Comparison of ENCODE assay signal across 27 mouse cellular contexts in the genomic region with DNA sequence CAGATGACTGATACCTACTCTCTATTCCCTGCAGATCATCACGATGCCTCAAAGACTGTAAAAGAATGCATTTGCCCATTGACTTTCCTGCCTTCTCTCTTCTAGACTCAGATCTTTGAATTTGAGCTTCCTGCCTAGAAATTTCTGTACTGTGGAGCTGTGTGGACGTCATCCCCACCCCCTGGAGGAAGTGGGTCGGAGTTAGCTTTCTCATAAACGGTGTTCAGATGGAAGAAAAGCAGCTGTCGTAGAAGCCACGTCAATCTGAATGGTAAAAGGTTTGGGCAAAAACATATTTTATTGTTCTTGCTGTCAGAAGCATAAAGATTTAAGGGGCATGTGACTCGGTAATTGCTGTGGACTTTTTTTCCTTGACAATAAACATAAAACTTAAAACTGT.
A peak's percentile ranks its signal among the peaks of the same experiment; 100 is the strongest.
DNase-seq lines count a peak whose midpoint lies in the region; TF ChIP-seq lines count a peak whose summit lies in the region.
"Had no signal": no experiment of that assay in that cellular context is flagged by ENCODE, and none has a peak within 500 bp of the region (broad histone marks: within the 10 kb centered on the region; RNA-seq: fewer than 3 reads in every experiment).

No protein-coding gene starts in this region.

- no peaks in the 10 kb centered on the region for H3K36me3 ChIP-seq in kidney, adult 2 months (ENCODE audit: control insufficient read depth, insufficient read depth, low read length)
- H3K36me3 ChIP-seq: embryonic facial prominence, embryonic 12.5 days; G1E; heart, embryonic 13.5 days; limb, embryonic 12.5 days; midbrain, embryonic 13.5 days; neural tube, embryonic 15.5 days; stomach, embryonic 15.5 days had no signal

- peak; percentile 47 for DNase-seq in kidney, postnatal 10 days
- no peak for DNase-seq in kidney, adult 2 months
- peak; percentile 38 for DNase-seq in CD4-positive, CD25-positive, alpha-beta regulatory T cell, adult 2 months (ENCODE audit: low read depth, low spot score)
- DNase-seq in induced T-regulatory cell, adult 2 months (ENCODE audit: low read depth), result peak; percentile 7
- DNase-seq in thymus, postnatal 14 days, result peak; percentile 53
- no peak for DNase-seq in spleen, postnatal 36 days (ENCODE audit: low spot score in 2 of 2)
- DNase-seq in frontal cortex, postnatal 14 days (ENCODE audit: low spot score in 2 of 2), result no peak
- no peak for DNase-seq in heart, adult 18-20 months
- DNase-seq: adrenal gland, postnatal 25 days; cerebellum, adult 11-12 months; cerebellum, adult 9-11 months; embryo, embryonic 11 days; heart, postnatal 10 days; kidney, adult 11 months; layer of hippocampus, adult 9-11 months; lung, postnatal 10 days; retina, postnatal 1 day; right cerebral cortex, postnatal 14 days had no signal

- H3K27me3 ChIP-seq in kidney, adult 2 months (replicated peaks; ENCODE audit: control insufficient read depth, insufficient read depth, low read length), result no peaks in the 10 kb centered on the region
- H3K27me3 ChIP-seq: embryonic facial prominence, embryonic 12.5 days; heart, embryonic 13.5 days; midbrain, embryonic 13.5 days; neural tube, embryonic 15.5 days; stomach, embryonic 15.5 days had no signal

- no peaks in the 10 kb centered on the region for H3K4me1 ChIP-seq in kidney, adult 2 months (ENCODE audit: control insufficient read depth, insufficient read depth, low read length)
- H3K4me1 ChIP-seq: heart, embryonic 13.5 days; stomach, embryonic 15.5 days had no signal

- TF ChIP-seq CTCF in kidney, adult 2 months (conservative IDR thresholded peaks at IDR 0.05; ENCODE audit: insufficient read depth, insufficient read length, low read depth, low read length), result no peak

- no peak for TF ChIP-seq POLR2A in kidney, adult 2 months (IDR thresholded peaks at IDR 0.05; ENCODE audit: low read depth, low read length)

- H3K4me3 ChIP-seq in kidney, adult 2 months (ENCODE audit: insufficient read depth, low read depth, low read length), result no peak overlapping the region
- H3K4me3 ChIP-seq: embryonic facial prominence, embryonic 12.5 days; heart, embryonic 13.5 days; limb, embryonic 12.5 days; midbrain, embryonic 13.5 days; neural tube, embryonic 15.5 days; stomach, embryonic 15.5 days had no signal

- WGBS in kidney, adult 2 months, result 30% methylated on average over 7 of the region's 7 CpGs

- no peak overlapping the region for H3K27ac ChIP-seq in kidney, adult 2 months (ENCODE audit: insufficient read depth, low read depth, low read length)
- H3K27ac ChIP-seq: embryonic facial prominence, embryonic 12.5 days; heart, embryonic 13.5 days; hindbrain, embryonic 14.5 days; limb, embryonic 12.5 days; macrophage; midbrain, embryonic 13.5 days; neural tube, embryonic 15.5 days; stomach, embryonic 15.5 days had no signal

Comparison
In these comparisons a context has a peak if more than half of its experiments do, and no peak if none do; other contexts are left out.
1. DNase-seq: peak in kidney, postnatal 10 days (single experiment), CD4-positive, CD25-positive, alpha-beta regulatory T cell, adult 2 months (single experiment), induced T-regulatory cell, adult 2 months (single experiment) and thymus, postnatal 14 days (single experiment); none in kidney, adult 2 months (single experiment), spleen, postnatal 36 days (0 of 2), frontal cortex, postnatal 14 days (0 of 2) and heart, adult 18-20 months (0 of 2).